Mouse (Mus musculus) neutrophil, adult 65 days (primary cell): Measurements from ENCODE around the gene Igflr1. TPM values are rescaled to one million over a fixed set of nuclear protein-coding genes. Genes with fewer than 3 reads are reported as not detected.

Experiments
- total RNA-seq: library from RNA; stranded (reverse); gene quantifications from 2 replicates; pipeline ENCODE4 v1.2.4, GENCODE M21; 2023

Igflr1 gene
- total RNA-seq = 3.5 and 6.1 TPM in 2 replicates

GRCm38 (mm10) chr7:30564970-30565571 is at the start of gene Igflr1:
Gene Igflr1 (plus strand): TSS chr7:30565427.

GRCm38 (mm10) chr7:30534633-30535577 is 30.3 kb upstream of the Igflr1 start, which contains the start of gene Arhgap33:
Gene Arhgap33 (minus strand): TSS chr7:30535060.

DNA sequence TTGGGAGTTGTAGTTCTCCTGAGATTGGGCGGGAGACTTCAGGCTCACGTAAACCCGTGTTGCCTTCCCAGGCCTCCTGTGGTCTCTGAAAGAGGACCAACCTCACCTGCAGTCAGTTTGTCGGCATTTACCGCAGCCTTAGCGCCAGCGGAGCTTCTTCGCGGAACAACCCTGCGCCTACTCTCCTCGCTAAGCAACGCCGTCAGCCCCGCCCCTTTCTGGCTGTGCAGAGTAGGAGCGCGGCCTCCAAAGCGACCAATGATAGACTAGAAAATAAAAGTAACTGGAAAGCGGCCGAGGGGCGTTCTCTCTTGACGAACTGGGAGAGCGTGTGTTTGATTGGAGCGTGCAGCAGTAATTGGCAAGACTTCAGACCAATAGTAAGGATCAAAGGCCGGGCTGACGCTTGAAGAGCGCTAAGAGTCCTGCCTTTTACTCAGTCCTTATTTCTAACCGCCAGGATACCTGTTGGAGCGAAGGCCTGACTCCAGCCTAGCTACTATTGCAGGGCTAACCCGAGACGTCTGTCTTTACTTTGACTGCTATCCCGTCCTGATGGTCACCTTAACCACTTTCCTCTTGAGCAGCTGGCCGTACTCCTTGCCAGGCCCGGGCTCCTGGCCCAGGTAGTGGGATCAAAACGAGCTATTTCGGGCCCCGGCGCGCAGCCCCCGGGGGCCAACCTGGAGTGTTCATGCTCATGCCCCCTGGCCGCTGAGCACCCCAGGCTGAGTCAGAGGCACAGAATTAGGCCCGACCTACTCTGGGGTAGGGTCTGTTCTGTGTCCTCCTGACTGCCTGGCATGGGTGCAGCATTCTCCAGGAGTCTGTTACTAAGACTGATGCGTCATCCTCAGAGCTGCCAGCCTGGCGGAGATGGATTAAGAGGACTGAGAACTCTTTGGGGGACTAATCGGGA is 12.9 kb upstream of the Igflr1 start, which contains the start of the genes Hspb6 and Proser3:
Hspb6 (plus strand) TSS at position 77 of the 919 bp plus-strand sequence.
Proser3 (minus strand) TSS at position 198 of the 919 bp plus-strand sequence.

DNA sequence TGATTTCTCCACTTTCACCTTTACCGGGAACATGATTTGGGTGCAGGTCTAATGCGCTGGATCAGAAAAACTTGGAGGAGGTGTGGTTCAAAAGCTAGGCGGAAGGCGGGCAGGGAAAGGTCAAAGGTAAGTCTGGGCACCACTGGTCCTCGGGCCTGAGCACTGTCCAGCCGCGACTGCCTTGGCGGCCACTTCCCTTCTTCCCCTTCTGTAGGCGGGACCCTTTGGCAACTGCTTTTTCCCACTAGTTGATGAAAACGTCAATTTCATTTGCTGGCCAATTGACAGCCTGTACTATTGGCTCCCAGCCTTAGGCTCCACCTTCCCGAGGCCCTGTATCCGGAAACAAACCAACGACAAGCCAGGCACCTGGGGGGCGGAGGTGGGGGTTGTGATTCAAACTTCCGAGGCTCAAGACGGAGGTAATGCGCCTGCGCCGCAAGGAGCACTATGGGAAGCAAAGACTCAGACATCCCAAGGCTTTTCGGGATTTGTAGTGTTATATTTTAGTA is 5.7 kb upstream of the Igflr1 start, which contains the start of gene Lin37:
Lin37 (minus strand) TSS at position 396 of the 512 bp plus-strand sequence.

DNA sequence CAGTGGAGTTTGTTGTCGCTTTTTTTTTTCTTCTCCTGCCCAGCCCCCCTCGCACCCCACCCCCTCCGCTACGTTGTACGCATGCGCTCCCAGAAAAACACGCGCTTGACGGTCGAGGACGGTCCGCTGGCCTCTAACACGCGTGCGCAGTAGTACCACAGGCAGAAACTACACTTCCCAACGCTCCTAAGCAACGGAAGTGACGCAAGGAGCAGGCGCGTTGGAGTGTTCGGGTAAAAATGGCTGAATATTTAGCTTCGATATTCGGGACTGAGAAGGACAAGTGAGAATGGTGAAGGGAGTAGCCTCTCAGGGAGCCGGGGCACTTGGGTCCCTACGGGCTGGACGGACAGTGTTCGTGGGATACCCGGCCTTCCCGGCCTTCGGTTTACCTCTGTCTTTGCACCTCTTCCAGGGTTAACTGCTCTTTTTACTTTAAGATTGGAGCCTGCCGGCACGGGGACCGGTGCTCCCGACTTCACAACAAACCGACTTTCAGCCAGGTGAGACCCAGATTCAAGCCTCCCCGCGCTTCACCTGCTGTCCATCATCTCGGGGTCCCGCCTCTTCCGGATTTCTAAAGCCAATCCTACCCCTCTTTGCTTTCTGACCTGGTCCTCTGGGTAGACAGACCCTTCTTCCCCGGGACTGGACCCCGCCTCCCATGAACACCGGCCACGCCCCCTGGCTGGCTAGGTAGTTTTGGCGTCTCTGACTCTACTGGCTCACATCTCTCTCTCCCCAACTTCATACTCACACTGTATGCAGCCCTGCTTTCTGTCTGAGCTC is 1.9 kb upstream of the Igflr1 start, which contains the start of the genes U2af1l4, Gm49396 and Psenen:
U2af1l4 (plus strand) TSS at position 185 of the 789 bp plus-strand sequence.
Gm49396 (plus strand) TSS at position 228 of the 789 bp plus-strand sequence.
Psenen (minus strand) TSS at position 511 of the 789 bp plus-strand sequence.

GRCm38 (mm10) chr7:30588676-30589434 is 23.6 kb downstream of the Igflr1 start, which contains the start of gene Kmt2b:
Gene Kmt2b (minus strand): TSS chr7:30588726.

GRCm38 (mm10) chr7:30598786-30599185 is 33.6 kb downstream of the Igflr1 start, which contains the start of gene Zbtb32:
Gene Zbtb32 (minus strand): TSS chr7:30598909.

GRCm38 (mm10) chr7:30612654-30613402 is 47.6 kb downstream of the Igflr1 start, which contains the start of gene Upk1a:
Gene Upk1a (minus strand): TSS chr7:30612847.

Other genes with a start within 250 kb of the Igflr1 start
- gene E130208F15Rik, start 243.7 kb upstream of the Igflr1 start, total RNA-seq = 0.29 TPM in 1 of 2 replicates, not detected in the other
- gene Sdhaf1, start 241.5 kb upstream of the Igflr1 start, total RNA-seq = 1.9 and 3.6 TPM in 2 replicates
- gene Lrfn3, start 202.7 kb upstream of the Igflr1 start, total RNA-seq = not detected in 2 replicates
- 2,000 and 2,325 TPM in 2 replicates for gene Tyrobp, start 151.7 kb upstream of the Igflr1 start, total RNA-seq
- gene Hcst, start 145.6 kb upstream of the Igflr1 start, total RNA-seq = 115 and 126 TPM in 2 replicates
- gene Nfkbid, start 143.7 kb upstream of the Igflr1 start, total RNA-seq = 82.7 and 113 TPM in 2 replicates
- gene Aplp1, start 119.9 kb upstream of the Igflr1 start, total RNA-seq = 0.25 TPM in 1 of 2 replicates, not detected in the other
- gene Kirrel2, start 107.7 kb upstream of the Igflr1 start, total RNA-seq = not detected in 2 replicates
- gene Nphs1, start 107.1 kb upstream of the Igflr1 start, total RNA-seq = not detected in 2 replicates
- gene Prodh2, start 71.8 kb upstream of the Igflr1 start, total RNA-seq = not detected in 2 replicates
- gene Arhgap33, start 30.4 kb upstream of the Igflr1 start, total RNA-seq = 9.4 and 16.2 TPM in 2 replicates
- gene Hspb6, start 13.2 kb upstream of the Igflr1 start, total RNA-seq = 2.6 and 4.0 TPM in 2 replicates
- 2.2 and 3.3 TPM in 2 replicates for gene Proser3, start 13.1 kb upstream of the Igflr1 start, total RNA-seq
- 28.0 and 29.5 TPM in 2 replicates for gene Lin37, start 5.6 kb upstream of the Igflr1 start, total RNA-seq
- 38.4 and 45.2 TPM in 2 replicates for gene U2af1l4, start 2.1 kb upstream of the Igflr1 start, total RNA-seq
- 1.3 and 2.7 TPM in 2 replicates for gene Gm49396, start 2.1 kb upstream of the Igflr1 start, total RNA-seq
- 115 TPM in 2 replicates for gene Psenen, start 1.8 kb upstream of the Igflr1 start, total RNA-seq
- 47.8 and 65.1 TPM in 2 replicates for gene Kmt2b, start 23.3 kb downstream of the Igflr1 start, total RNA-seq
- gene Zbtb32, start 33.5 kb downstream of the Igflr1 start, total RNA-seq = 0.29 TPM in 1 of 2 replicates, not detected in the other
- not detected in 2 replicates for gene Upk1a, start 47.4 kb downstream of the Igflr1 start, total RNA-seq
- gene Cox6b1, start 60.7 kb downstream of the Igflr1 start, total RNA-seq = 220 and 238 TPM in 2 replicates
- not detected in 2 replicates for gene Etv2, start 70.4 kb downstream of the Igflr1 start, total RNA-seq
- 88.7 and 91.5 TPM in 2 replicates for gene Rbm42, start 84.9 kb downstream of the Igflr1 start, total RNA-seq
- gene Haus5, start 99.6 kb downstream of the Igflr1 start, total RNA-seq = 17.9 and 25.1 TPM in 2 replicates
- gene Pmis2, start 106.2 kb downstream of the Igflr1 start, total RNA-seq = not detected in 2 replicates
- not detected in 2 replicates for gene 2200002J24Rik, start 133.5 kb downstream of the Igflr1 start, total RNA-seq
- not detected in 2 replicates for gene Atp4a, start 146.8 kb downstream of the Igflr1 start, total RNA-seq
- gene Tmem147, start 164.1 kb downstream of the Igflr1 start, total RNA-seq = 17.2 and 23.5 TPM in 2 replicates
- not detected in 2 replicates for gene Gapdhs, start 178.3 kb downstream of the Igflr1 start, total RNA-seq
- gene Sbsn, start 186.0 kb downstream of the Igflr1 start, total RNA-seq = 0.16 and 0.57 TPM in 2 replicates
- 2.3 and 3.3 TPM in 2 replicates for gene Dmkn, start 198.3 kb downstream of the Igflr1 start, total RNA-seq
- not detected in 2 replicates for gene Krtdap, start 222.5 kb downstream of the Igflr1 start, total RNA-seq